Mouse (Mus musculus) layer of hippocampus, adult 9-11 months (tissue): Measurements from ENCODE around the gene Gm10271.

Source experiments
- DNase-seq: peaks from one replicate; pipeline ENCODE4 v3.0.0; 2022

The Gm10271 gene

DNA sequence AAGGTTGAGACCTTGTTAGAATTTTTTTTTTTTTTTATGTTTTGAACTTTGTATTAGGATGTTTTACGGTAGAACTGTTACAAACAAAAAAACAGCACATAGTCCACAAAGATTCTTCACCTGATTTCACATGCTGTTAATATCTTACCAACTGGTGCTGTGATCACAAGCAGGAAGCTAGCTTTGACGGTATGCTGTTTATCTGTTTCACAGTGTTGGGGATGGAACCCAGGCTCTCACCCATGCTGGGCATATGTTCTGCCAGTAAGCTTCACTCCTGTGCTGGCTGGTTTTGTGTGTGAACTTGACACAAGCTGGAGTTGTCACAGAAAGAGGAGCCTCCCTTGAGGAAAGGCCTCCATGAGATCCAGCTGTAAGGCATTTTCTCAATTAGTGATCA is 5.4 kb upstream of the Gm10271 start:
- DNase-seq: no peak

DNA sequence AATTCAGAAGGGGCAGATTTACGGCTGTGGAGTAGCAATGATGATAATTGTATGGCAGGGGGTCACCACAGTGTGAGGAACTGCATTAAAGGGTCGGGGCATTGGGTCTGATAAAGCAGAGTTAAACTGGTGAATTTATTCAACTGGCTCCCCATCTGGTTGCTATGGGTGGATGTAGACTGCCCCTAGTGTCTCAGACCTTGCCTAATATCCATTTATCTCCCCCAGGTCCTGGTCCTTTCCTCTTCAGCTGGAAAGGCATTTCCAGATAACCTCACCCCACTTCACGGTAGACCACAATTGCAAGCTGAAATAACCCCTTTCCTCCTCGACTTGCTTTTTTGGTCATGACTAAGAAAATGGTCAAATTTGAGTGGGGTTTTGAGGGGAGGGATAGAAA is 5.0 kb upstream of the Gm10271 start:
- no peak for DNase-seq

DNA sequence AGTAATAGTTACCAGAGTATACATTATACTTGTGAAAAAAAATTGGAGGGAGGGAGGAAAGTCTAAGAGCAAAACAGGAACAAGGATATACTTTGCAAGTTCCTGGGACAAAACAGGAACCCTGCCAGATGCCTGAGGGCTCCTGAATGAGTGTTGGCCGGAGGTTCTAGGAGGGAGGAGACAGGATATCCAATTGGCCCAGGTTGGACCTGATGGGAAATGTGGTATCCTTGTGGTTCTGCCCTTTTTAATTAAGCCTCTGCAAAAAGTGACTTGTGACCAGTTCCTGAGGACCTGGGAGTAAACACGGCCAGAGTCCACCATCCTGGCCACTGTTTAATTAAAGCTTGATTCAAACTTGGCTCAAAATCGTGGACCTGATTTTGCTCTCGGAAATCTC is 3.7 kb downstream of the Gm10271 start:
- DNase-seq: no peak

DNA sequence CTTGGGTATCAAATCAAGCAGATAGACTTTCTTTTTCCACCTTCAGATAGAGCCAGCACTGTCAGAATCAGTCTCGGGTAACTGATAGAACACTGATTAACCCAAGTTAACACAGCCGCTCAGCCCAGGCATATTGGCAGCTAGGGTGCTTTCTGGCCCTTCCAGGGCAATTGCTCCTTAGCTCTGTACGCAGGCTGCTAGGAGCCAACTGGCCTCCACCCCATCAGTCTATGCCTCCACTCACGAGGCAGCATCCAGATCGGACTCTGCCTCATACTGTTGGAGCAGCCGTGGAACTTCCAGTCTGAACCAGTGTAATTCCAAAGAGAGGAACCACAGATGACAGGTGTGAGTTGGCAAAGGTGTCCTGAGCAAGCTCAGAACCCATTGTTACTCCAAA is 6.3 kb downstream of the Gm10271 start:
- DNase-seq: no peak

DNA sequence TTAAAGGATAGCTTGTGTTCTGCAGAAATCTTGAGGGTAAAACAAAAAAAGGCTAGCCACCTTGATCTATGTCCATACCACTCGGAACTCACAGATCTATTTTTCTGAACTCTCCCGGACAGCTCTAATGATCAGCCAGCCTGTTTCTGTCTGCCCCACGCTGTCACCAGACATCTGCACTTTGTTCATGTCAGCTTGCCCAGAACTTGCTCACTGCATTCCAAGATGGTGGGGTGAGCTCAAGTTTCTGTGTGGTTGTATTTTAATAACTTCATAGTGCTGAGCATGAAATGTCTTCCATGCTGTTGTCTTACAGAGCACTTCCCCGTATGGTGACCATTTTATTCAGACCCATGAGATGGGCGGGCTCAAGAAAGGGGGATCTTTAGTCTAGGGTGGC is 7.1 kb downstream of the Gm10271 start:
- no peak for DNase-seq

DNA sequence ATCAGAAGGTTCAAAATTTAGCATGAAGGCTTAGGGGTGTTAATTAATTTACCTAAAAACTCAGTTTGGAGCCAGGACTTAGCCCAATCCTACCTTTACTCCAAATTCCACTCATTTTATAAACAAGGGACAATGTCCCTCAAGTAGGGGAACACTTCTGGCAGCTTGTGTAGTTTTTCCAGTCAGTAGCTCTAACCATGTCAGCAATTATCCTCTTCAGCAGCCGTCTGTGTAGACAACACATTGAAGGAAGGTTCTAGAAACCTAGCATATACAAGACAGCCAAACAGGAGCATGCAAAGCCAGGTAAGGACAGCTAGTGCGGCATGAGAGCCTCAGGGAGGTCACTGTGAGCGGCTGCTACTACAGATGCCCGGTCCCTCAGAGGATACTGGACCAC is 7.8 kb downstream of the Gm10271 start:
- no peak for DNase-seq

DNA sequence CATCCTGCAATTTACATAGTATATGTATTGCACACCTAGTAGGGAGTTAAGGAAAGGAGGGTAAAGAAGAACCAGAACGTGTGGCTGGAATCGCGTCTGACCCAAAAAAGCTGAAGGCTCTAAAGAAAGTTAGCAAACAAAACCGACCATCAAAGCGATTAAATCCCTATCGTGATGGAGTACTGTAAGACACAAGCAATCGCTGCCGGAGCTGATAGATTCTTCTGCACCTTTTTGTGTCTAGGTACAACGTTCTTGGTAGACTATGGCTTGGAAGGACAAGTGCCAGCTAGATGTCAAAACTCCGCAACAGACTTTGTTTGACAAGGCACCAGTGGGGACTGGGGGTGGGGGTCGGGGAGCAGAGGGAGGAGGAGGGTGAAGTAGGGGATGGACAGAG is 8.3 kb downstream of the Gm10271 start:
- no peak for DNase-seq

DNA sequence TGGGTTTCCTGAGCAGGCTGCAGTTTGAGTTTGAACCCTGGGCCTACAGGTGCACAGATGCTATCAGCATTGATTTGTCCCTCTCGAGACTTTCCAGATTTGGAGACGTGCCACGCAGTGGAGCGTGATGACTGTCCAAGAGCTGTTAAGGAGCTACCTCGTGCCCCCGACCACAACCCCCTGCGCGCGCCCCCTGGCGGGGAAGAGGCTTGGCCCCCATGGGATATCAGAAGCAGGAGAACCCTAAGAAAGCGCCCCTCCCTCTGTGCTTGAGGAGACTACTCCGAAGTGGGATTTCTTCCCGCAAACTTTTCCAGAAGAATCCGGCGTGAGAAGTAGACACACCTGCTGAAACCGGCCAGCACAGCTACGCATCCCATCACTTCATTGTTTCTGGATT is 9.6 kb downstream of the Gm10271 start:
- no peak for DNase-seq

DNA sequence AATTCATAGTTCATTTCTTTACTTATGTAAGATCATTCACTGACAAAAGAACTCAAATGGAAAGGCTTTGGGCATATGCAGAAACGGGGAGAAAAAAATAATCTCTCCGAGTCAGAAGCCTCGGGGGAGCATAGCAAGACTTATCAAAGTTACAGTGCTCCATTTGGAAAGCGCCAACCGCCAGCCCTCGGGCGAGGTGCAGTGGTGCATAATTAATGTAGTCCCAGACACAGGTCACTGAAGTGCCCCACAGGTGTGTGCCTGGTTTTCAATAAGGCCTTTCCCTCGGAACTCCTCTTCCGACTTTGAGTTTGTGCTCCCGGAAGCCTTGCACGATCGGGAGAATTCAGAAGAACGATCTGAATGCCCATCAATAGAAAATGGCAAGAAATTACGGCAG is 10.3 kb downstream of the Gm10271 start:
- no peak for DNase-seq

DNA sequence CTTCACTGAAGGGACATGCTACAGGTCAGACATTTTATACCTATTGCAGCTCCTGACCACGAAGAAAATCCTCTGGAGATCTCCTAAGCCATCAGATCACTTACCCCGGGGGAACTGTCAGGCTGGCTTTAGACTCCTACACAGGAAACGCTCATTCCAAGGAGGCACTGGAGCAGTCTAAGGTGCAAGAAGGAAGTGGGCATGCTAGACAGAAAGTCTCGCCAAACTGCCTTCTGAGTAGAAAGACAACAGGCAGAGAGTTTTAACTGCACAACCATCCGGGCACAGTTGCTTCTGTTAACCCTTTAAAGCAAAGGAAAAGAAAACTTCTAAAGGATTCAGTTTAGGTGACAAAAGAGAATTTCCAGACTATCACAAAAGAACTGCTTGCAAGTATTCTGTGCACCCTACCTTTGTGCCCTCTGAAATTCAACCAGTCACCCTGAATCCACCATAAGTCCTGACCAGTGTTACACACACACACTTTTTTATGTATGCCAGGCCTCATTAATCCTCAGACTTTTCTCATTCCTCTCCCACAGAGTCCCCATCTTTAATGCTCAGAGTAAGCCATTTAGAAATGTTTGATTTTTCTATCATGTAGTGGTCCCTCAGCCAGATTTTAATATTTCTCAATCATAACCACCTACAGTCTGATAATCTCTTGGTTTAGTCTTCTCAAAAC is 14.4 kb downstream of the Gm10271 start:
- no peak for DNase-seq

DNA sequence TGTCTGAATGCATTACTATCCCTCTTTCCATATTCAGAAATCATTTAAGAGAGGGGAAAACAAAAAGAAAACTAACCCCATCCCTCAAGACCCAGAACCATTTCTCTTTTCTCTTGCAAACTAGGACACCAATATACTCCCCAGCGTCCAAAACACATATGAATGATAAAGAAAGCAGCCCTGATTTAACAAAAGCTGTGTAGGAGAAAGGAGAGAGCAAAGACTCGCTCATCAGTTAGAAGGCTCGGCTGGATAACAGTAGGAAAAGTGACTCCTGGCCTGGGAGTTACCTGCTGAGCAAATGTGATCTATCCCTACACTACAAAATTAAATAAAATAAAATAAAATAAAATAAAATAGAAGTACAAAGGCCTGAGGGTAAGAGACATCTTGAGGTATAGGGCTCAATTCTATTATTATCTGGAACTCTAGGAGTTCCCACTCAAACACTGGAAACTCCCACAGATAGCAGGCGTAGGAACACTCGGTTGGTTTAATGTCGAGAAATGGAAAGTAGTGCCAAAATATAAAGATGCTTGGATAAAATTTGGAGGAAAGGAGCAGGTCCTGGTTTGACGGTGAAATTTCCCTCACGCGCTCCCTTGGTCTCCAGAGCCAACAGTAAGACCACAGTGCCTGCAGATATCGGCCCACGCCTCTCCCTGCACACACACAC is 15.8 kb downstream of the Gm10271 start:
- DNase-seq: no peak

DNA sequence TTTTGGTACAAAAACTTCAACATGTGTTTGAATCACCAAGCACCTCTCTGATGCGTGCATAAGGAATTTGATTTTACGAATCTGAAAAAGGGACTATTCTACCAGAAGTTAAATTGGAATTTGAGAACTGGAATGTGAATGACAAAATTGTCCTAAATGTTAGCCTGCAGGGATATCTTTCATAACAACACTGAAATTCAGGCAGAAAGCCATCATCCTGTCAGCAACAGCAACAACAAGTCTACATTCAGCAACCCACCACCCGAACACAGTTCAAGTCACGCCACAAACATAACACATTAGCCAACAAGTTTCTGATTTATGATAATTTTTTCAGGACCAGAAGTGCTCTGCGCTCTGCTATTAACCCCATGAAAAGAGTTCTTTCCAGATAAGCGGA is 17.2 kb downstream of the Gm10271 start:
- no peak for DNase-seq

DNA sequence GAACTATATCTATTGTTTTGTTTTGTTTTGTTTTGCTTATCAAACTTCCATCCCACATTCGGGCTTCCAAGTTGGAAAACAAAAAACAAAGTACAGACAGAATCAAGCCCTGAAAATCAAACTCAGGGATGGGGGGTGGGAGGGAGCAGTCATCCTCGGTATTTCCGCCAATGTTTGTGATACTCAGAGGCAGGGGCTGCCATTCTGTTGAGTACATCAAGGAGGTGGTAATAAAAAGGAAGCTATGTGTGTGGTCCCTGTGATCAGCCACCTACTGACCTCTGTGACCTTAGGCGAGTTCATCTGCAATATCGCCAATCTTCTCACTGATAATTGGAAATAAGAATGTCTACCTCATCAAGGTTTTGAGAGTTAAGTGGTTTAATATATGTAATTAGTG is 21.5 kb downstream of the Gm10271 start:
- DNase-seq: no peak

DNA sequence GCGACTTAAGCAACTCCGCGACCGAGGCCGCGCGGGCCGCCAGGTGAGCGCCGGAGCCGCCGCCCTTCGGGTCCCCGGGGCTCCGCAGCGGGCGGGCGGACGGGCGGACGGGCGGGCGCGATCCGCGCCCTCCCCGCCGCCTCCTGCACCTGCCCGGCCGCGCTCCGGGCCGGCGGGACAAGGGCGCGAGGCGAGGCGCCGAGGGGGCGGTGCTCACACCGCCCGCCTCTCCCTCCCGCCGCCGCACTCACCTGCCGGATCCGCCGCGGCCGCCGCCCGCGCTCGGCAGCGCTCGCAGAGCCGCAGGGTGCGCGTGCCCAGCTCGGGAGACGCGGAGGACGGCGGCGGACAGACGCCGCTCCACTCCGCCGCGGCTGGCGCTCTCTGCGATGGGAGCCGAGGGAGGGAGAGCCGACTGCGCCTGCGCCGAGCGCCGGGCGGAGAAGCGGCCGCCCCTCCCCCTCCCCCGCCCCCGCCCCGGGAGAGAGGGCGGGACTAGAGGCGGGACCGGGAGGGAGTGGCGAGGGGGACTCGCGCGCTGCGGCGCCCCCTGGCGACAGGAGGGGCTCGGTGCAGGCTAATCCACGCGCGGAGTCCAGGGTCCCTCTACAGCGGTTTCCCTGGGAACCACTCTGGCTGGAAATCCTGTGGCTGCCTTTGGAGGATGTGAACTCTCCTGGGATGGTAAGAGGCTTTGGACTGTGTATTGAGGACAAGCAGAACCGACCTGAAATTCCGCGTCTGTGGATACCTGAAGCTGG is 22.2 kb downstream of the Gm10271 start, which contains the start of gene Rab3ip:
Rab3ip (minus strand) TSS at position 761 of the 761 bp plus-strand sequence.
- peak; percentile 86 for DNase-seq

DNA sequence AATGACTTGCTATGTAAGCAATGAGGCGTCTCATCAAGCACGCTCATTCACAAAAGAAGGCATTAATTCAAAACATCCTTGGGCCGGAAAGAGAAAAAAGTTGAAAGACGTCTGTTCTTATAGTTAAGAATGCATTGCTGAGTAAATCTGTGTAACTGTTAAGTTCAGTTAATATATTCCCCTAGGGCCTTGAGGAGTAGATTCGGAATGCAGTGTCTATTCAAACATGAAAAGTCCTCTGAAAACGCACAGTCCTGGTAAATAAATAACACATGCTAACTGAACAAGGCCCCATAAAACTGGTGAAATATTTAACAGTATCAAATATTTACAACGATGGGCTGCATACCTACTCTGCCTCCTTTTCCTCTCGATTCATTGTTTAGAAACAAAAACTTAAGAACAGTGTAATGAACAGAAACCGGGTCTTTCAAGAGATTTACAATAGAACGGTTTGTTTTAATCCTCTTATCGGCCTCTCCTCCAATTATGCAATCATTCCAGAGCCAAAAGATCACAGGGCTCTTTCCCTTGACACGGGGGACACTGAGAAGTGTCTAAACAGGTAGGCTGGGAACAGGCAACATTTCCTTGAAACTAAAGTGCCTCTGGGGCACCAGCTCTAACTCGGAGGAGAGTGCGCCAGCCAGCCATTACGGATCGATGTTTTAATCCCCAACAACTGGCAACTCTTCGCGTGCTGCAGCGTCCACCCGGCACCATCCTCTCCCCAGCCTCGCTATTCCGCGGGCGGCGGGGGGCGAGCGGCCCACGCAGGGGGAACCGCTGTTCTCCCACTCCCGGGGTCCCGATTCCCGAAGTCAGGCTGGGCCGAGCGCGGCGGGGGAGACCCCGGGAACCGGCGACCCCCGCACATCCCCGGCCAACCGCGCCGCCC is 23.0 kb downstream of the Gm10271 start:
- DNase-seq: no peak

DNA sequence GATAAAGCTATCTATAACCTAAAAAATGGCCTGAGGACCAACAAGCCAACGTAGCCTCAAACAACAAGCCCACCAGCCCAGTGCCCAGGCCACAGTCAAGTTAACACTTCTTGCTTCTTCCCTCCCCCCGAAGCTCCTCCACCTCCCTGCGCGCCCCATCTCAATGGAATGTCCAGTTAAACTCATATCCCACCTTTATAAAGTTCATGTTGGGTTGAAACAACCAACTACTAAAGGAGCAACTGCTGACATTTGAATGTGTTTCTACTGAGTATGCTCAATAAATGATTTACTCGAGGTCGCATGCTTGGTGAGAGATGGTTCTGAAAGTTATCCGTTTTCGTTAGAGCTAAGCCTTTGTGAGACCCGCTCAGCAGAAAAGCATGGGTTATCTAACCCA is 24.0 kb downstream of the Gm10271 start:
- DNase-seq: no peak

DNA sequence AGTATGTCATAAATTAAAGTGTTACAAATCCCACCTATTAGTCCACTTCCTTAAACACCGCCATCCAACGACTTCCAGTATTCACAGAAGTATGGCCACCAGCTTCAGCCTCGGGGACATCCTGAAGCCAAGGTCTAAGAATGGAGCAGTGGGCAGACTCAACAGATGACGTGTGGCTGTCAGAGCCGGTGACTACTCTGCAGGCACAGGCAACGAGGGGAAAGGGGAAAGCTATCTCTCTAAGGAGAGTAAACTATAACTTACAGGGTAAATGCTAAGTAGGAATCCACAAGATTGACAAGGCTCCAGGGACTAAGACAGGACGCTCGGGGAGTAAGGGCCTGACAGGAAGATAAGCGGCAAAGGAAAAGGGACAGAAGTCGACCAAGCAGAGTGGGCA is 27.5 kb downstream of the Gm10271 start:
- no peak for DNase-seq

DNA sequence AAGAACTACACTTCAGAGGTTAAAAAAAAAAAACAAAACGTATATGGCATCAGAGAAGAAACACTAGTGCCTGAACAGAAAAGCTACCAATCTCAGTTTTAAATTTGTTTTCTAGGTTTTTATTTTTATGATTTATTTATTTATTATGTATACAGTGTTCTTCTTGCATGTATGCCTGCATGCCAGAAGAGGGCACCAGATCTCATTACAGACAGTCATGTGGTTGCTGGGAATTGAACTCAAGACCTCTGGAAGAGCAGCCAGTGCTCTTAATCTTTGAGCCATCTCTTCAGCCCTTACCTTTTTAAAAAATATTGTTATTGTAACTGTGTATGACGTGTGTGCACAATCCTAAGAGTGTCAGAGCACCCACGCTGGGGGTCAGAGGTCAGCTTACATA is 28.3 kb downstream of the Gm10271 start:
- DNase-seq: no peak

DNA sequence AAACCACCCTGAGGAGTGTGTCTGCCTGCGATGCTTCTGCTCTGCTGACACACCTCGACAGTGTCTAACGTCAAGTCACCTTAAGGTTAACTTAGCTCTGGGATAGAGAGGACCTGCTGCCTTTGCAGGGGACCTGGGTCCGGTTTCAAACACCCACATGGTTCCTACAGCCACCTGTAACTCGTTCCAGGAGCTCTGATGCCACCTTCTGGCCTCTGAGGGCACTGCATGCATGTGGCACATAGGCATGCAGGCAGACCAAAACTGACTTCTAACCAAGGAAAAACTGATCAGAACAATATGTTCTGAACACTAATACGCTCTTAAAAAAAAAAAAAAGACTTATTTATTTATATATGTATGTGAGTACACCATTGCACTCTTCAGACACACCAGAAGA is 29.4 kb downstream of the Gm10271 start:
- no peak for DNase-seq

DNA sequence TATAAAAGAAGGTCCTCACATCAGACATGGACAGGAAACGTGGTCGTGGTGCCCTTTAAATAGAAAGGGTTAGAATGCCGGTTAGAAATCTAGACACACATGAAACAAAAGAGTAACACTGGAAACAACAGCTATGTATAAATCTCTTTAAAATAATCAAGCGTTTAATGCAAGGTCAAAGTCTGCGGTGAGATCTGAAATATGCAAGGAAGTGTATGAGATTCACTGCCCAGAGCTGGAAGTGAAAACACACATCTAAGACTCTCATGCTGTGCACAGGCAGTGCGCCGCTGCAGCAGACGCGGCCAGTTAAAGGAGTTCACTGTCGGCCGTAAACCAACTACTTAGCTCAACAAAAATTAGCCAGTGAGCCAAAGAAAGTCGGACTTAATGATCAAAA is 37.4 kb downstream of the Gm10271 start:
- no peak for DNase-seq

DNA sequence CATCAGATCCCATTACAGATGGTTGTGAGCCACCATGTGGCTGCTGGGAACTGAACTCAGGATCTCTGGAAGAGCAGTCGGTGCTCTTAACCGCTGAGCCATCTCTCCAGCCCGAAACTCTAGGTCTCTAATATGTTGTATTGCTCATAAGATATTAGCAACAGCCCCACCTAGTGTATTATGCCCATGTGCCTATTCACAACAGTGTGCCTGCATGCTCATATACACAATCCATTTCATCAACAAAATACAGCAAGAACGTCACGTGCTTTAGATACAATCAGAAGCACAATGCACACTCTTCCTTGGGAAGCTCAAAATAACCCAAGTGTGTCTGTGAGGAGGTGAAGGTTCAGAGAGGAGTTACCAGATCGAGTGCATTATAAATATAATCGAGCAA is 38.6 kb downstream of the Gm10271 start:
- no peak for DNase-seq

DNA sequence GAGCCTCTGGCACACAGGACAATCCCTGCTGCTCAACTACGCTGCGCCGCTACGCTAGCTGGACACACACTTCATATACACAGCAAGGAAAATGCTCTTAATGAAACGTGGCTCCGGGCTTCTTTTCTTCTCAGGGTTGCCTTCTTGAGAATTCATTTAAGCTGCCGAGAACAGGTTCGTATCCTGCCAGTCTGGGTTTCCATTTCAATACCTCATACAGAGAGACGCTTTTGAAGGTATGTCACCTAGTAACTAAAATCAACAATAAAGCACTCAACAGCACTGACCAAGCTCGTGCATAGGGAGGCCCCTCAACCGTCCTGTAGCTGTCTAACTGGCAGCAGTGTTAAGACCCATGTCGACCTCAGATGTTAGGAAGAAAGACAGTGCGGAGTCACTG is 40.0 kb downstream of the Gm10271 start:
- DNase-seq: no peak

DNA sequence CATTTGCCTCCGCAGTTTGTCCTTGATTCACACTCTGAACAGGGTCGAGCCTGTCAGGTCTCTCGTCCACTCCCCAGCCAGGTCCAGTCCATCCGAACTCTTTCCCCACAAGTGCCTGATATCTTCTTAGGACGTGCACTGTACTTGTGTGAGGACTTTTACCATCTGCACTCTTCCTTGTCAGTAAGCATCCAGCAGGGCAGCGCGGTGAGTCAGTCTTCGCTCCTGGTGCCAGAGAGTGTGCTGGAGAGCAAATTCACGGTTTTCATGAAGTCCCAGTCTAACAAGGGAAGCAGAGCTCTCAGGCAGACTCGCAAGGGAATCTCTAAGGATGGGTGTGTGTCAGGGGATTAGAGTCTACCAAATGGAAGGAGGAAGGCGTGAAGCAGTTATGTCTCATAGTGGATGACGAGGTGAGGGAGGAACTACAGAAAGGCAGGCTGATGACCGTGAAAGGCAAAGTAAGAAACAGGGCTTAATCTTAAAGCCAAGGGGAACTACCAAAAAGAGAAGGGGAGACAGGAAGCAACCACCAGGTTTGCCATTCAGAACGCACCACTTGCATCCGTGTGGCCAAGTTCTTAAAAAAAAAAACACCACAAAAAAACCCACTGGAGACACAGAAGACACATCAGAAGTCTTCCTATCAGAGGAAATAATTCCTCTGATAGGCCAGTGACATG is 40.8 kb downstream of the Gm10271 start:
- DNase-seq: no peak
